Mouse (Mus musculus): ENCODE data around the gene Phactr4.

- TF ChIP-seq NELFE (IDR thresholded peaks at IDR 0.05; ENCODE audit: low read depth, low read length) (no peak), POLR2AphosphoS2 (IDR thresholded peaks at IDR 0.05; ENCODE audit: low read length) (no peak), MAZ (IDR thresholded peaks at IDR 0.05; ENCODE audit: low read depth, low read length) (no peak), CTCF (IDR thresholded peaks at IDR 0.05 in 2 of 3, conservative IDR thresholded peaks at IDR 0.05 in 1 of 3; ENCODE audit: control insufficient read depth in 1 of 3, insufficient read depth in 1 of 3, low read depth in 2 of 3, low read length in 3 of 3, poor library complexity in 1 of 3, severe bottlenecking in 1 of 3) (no peak; a peak in 1 of 6 replicates), RCOR1 (IDR thresholded peaks at IDR 0.05; ENCODE audit: low read depth, low read length) (no peak), MYB (IDR thresholded peaks at IDR 0.05; ENCODE audit: low read depth, low read length) (no peak), CHD2 (IDR thresholded peaks at IDR 0.05; ENCODE audit: low read length) (no peak), BHLHE40 (IDR thresholded peaks at IDR 0.05; ENCODE audit: borderline replicate concordance, low read depth, low read length) (no peak), ZMIZ1 (IDR thresholded peaks at IDR 0.05; ENCODE audit: low read depth, low read length) (no peak), HCFC1 (IDR thresholded peaks at IDR 0.05; ENCODE audit: low read depth, low read length) (no peak), EP300 (IDR thresholded peaks at IDR 0.05; ENCODE audit: low read depth in 1 of 2, low read length in 2 of 2) (no peak)
These were observed 76.5 kb downstream of the Phactr4 start for GRCm38 (mm10) chr4:132345843-132346212.
